Mouse (Mus musculus) heart, adult 18-20 months (tissue): ENCODE data around the gene Slc5a7. TPM values are rescaled to one million over a fixed set of nuclear protein-coding genes. Genes with fewer than 3 reads are reported as not detected.

Experiments used
- DNase-seq, 2 experiments: peaks; one replicate each; pipeline ENCODE4 v3.0.0; 2021 to 2022; ENCODE audit warnings: mixed read lengths in 1 of 2
- long read RNA-seq, 2 experiments: library from polyadenylated mRNA; stranded (forward); transcript quantifications; one replicate each; pipeline ENCODE4 v2.0.0; 2021
- total RNA-seq, 2 experiments: library from RNA; stranded (reverse); gene quantifications; 2 replicates each; pipeline ENCODE4 v1.2.3; 2021

Slc5a7 gene
- total RNA-seq, result under 1 TPM in 1 of 2 experiments, not detected in 1; 0.07 TPM
- long read RNA-seq, experiment 1, result 0 reads
- long read RNA-seq, experiment 2, result 0 reads

- no peak for DNase-seq
These were observed at the start of gene Slc5a7 for GRCm38 (mm10) chr17:54298934-54299333. Gene Slc5a7, minus strand, starts transcription at chr17:54299034.

DNA sequence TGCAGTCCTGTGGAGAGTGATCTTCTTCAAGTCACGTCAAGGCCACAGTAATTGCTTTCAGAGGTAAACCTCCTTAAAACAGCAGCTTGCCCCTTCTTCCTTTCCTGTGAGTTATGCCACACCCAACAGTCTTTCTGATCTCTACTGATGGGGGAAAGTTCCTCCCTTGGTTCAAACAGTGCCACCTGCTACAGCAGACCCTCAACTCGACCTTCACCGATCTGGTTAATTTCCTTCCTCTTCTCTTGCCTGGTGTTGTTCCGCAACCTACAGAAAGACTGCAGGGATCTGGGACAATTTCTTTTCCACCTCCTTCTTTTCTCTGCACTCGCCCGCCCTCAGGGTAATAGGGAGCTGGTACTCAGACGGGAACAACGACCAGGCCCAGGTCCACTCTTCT, 48.8 kb upstream of the Slc5a7 start:
- no peak for DNase-seq

- DNase-seq, result peak in 1 of 2 experiments; percentile 6
These were observed 44.6 kb upstream of the Slc5a7 start for GRCm38 (mm10) chr17:54343395-54343794.

GRCm38 (mm10) chr17:54298232-54298924, 456 bp downstream of the Slc5a7 start:
- no peak for DNase-seq

DNA sequence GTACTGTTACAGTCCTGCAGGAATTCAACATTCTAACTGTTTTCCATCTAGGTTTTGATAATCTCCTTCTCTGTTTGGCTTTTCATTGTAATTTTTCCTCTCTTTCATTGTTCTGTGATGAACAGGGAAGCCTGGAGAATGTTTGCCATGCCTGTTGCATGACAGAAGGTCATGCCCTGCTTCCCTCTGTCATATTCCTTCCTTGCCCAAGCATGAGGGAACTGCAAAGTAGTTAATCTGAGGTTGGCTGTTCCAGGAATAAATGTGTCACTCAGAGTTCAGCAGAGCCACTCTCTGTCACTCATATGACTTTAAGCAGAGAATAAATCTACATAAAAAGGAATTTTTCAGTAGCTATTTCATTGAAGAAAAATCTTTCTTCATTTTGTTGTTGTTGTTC, 48.1 kb downstream of the Slc5a7 start:
- DNase-seq, result no peak

- DNase-seq, result no peak
These were observed 55.1 kb downstream of the Slc5a7 start for GRCm38 (mm10) chr17:54243650-54244300.

- DNase-seq, result no peak
These were observed 59.4 kb downstream of the Slc5a7 start for GRCm38 (mm10) chr17:54239435-54239834.
